In the genomic region with DNA sequence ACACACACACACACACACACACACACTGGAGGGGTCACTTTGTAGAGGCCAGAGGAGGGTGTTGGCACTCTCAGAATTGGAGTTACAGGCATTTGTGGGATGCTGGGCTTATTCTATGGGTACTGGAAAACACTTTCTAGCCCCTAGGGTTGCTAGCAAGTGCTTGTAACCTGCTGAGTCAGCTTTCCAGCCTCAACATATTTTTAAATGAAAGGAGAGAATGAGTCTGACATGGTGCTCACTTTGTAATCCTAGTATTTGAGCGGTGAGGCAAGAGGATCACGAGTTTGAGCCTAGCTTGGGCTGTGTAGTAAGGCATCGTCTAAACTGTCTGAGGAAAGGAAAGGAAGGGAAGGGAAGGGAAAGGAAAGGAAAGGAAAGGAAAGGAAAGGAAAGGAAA, we compare ENCODE assay signal across 10 mouse cellular contexts.
"Had no signal": no experiment of that assay in that cellular context is flagged by ENCODE, and none has a peak within 500 bp of the region (broad histone marks: within the 10 kb centered on the region; RNA-seq: fewer than 3 reads in every experiment).

No protein-coding gene starts in this region.

- H3K36me3 ChIP-seq: limb, embryonic 12.5 days; limb, embryonic 15.5 days; midbrain, embryonic 13.5 days had no signal

- H3K27me3 ChIP-seq: limb, embryonic 12.5 days; limb, embryonic 15.5 days; midbrain, embryonic 13.5 days had no signal

- H3K9me3 ChIP-seq: limb, embryonic 12.5 days; limb, embryonic 15.5 days; midbrain, embryonic 13.5 days had no signal

- ATAC-seq: midbrain, embryonic 13.5 days had no signal

- DNase-seq: left cerebral cortex, postnatal 4 days; liver, postnatal 0 days; thymus, adult 18-20 months; thymus, postnatal 14 days had no signal

- H3K4me2 ChIP-seq: limb, embryonic 12.5 days; limb, embryonic 15.5 days; liver, embryonic 11.5 days; lung, embryonic 14.5 days; midbrain, embryonic 13.5 days had no signal

- H3K9ac ChIP-seq: limb, embryonic 12.5 days; limb, embryonic 15.5 days; liver, embryonic 14.5 days; liver, postnatal 0 days; lung, embryonic 14.5 days; midbrain, embryonic 13.5 days had no signal

- H3K4me1 ChIP-seq: limb, embryonic 15.5 days had no signal

- H3K27ac ChIP-seq: limb, embryonic 12.5 days; limb, embryonic 15.5 days; liver, embryonic 14.5 days; midbrain, embryonic 13.5 days had no signal

- H3K4me3 ChIP-seq: limb, embryonic 12.5 days; limb, embryonic 15.5 days; midbrain, embryonic 13.5 days had no signal
